Mouse (Mus musculus): Measurements from ENCODE around the gene Megf11.
"Not testable (repeated sequence)": the region's sequence is repeated elsewhere in the genome, so short reads cannot be mapped to it uniquely, and the experiment has no call there.

Gene Megf11

DNA sequence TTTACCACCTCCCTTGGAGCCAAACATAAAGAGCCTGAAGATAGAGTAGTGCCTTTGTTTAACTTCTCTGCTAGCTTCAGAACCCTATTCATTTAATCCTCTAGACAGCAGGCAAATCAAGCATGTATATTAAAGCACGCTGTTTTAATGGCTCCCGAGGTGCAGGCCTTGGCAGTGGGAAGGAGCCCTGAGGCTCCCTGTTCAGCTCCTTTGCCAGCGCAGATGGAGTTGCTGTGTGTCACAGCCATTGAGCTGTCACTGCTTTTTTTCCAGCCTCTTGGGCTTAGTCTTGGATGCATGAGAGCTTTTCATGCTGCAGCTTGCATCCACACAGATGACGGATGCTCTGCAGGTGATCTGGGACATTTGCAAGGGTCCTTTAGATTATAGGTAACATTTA is 81.1 kb downstream of the Megf11 start:
- H3K27me3 ChIP-seq (ENCODE audit: control insufficient read depth, insufficient read depth, low read length, poor library complexity, severe bottlenecking) = no peaks in the 10 kb centered on the region
- no peak for DNase-seq (ENCODE audit: low read depth, low spot score)

DNA sequence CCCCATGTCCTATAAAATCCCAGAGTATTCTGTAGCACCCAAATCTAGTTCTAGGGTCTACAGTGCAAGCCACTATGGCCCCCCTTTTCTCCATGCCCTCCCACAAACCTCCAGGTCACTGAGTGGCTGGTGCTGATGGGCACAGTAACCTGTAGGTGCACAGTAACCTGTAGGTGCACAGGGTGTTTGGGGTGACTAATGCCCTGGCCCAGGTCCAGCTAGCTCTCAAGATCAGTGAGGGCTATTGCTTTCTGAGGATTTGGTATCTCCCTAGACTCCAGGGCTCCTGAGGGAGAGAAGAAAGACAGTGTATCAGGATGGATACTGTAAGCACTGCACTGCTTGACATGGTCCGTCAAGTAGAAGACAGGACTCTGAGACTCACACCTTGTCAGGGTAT is 85.4 kb downstream of the Megf11 start:
- no peak for DNase-seq (ENCODE audit: low read depth, low spot score)
- Histone ChIP-seq H3K27me3 (ENCODE audit: control insufficient read depth, insufficient read depth, low read length, poor library complexity, severe bottlenecking) (no peaks in the 10 kb centered on the region), H3K36me3 (ENCODE audit: control insufficient read depth, insufficient read depth, low read length, poor library complexity, severe bottlenecking) (no peaks in the 10 kb centered on the region)

More for the DNA sequence above, 81.1 kb downstream of the Megf11 start:
- H3K36me3 ChIP-seq (ENCODE audit: control insufficient read depth, insufficient read depth, low read length, poor library complexity, severe bottlenecking) = no peaks in the 10 kb centered on the region

DNA sequence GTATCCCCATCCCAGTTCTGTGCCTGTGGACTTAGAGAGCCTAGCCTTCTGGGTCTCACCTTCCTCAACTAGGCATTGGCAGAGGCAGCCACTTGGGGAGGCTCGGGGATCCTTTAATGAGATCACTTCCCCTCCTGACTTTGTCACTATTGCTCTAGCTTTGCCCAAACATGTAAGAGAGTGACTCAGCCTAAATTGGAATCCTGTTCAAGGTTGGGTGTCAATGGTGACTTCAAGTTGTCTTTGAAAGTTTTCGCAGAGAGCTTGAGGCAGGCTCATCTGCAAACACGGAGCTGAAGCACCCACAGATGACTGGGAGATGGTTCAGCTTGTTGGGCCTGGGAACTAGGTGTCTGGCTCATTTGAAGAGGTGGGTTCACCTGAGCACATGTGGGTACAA is 85.9 kb downstream of the Megf11 start:
- no peaks in the 10 kb centered on the region for H3K27me3 ChIP-seq (ENCODE audit: control insufficient read depth, insufficient read depth, low read length, poor library complexity, severe bottlenecking)
- DNase-seq (ENCODE audit: low read depth, low spot score) = no peak
- no peaks in the 10 kb centered on the region for H3K36me3 ChIP-seq (ENCODE audit: control insufficient read depth, insufficient read depth, low read length, poor library complexity, severe bottlenecking)

DNA sequence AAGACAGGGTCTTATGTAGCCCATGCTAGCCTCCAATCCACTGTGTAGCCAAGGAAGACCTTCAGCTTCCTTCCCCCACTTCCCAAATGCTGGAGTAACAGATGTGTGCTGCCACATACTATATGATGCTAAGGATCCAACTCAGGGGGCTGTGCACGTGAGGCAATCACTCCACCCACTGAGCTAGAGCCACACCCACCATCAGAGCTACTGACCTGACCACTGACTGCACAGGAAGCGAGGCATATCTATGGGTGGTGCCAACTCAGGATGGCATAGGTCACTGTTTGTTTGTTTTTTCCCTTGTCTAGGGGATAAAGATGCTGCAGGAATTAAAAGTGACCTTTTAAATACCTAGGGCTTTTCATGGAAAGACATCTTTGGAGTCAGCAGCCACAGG is 86.7 kb downstream of the Megf11 start:
- Histone ChIP-seq H3K36me3 (ENCODE audit: control insufficient read depth, insufficient read depth, low read length, poor library complexity, severe bottlenecking) (no peaks in the 10 kb centered on the region), H3K27me3 (ENCODE audit: control insufficient read depth, insufficient read depth, low read length, poor library complexity, severe bottlenecking) (no peaks in the 10 kb centered on the region)
- no peak for DNase-seq (ENCODE audit: low read depth, low spot score)

DNA sequence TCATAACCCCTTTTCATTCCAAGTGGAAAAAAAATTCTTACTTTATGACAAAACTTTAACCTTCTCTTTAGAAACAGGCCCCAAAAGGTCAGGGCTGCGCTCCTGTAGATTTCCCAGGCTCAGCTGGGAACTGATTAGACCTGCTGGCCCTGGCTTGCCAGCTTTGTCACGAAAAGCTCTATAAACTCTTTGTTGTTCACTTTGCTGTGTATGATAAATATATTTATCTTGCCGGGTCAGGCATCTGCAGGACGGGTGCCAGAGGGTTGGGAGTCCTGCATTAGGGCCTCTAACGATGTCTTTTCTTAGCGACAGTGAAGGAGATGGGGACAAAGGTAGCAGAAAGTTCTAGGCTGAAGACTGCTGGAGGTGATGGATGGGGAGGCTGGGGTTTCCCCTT is 87.3 kb downstream of the Megf11 start:
- no peak for DNase-seq (ENCODE audit: low read depth, low spot score)
- Histone ChIP-seq H3K36me3 (ENCODE audit: control insufficient read depth, insufficient read depth, low read length, poor library complexity, severe bottlenecking) (no peaks in the 10 kb centered on the region), H3K27me3 (ENCODE audit: control insufficient read depth, insufficient read depth, low read length, poor library complexity, severe bottlenecking) (no peaks in the 10 kb centered on the region)

DNA sequence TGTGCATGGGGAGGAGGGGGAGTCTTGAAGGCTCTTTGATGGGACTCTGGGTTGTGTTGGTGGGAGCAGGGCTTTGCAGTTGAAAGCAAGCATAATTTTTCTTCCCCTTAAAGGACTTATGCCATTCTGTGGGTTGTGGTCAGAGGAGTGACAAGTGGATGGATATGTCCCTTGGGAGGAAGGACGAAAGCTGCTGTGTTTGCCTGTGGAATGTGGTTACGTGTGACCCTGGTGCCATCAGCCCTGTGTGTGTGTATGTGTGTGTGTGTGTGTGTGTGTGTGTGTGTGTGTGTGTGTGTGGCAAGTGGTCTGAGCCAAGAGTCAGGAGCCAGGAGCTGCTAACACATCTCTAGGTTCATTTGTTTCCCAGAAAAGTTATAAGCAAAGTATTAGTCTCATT is 87.7 kb downstream of the Megf11 start:
- DNase-seq (ENCODE audit: low read depth, low spot score) = no peak
- H3K36me3 ChIP-seq (ENCODE audit: control insufficient read depth, insufficient read depth, low read length, poor library complexity, severe bottlenecking) = no peaks in the 10 kb centered on the region

DNA sequence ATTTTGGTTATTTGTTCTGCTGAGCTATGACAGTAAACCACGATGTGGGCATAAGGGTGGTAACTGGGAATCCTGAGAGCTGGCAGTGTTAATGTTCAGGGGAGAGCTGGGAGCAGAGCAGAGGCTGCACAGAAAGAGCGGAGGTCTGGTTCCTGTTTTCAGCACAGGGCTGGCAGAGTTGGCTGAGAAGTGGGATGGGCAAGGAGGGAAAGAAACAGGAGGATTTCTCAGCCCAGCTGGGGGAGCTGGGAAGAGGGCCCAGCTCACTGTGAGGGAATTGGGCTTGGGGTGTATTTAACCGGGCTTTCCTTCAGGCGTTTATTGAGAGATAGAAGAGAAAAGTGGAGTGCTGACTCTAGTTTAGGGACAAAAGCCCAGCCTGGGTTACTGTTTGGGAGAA is 88.3 kb downstream of the Megf11 start:
- Histone ChIP-seq H3K27me3 (ENCODE audit: control insufficient read depth, insufficient read depth, low read length, poor library complexity, severe bottlenecking) (no peaks in the 10 kb centered on the region), H3K36me3 (ENCODE audit: control insufficient read depth, insufficient read depth, low read length, poor library complexity, severe bottlenecking) (no peaks in the 10 kb centered on the region)
- DNase-seq (ENCODE audit: low read depth, low spot score) = no peak

More for the DNA sequence above, 87.7 kb downstream of the Megf11 start:
- H3K27me3 ChIP-seq (ENCODE audit: control insufficient read depth, insufficient read depth, low read length, poor library complexity, severe bottlenecking) = no peaks in the 10 kb centered on the region

DNA sequence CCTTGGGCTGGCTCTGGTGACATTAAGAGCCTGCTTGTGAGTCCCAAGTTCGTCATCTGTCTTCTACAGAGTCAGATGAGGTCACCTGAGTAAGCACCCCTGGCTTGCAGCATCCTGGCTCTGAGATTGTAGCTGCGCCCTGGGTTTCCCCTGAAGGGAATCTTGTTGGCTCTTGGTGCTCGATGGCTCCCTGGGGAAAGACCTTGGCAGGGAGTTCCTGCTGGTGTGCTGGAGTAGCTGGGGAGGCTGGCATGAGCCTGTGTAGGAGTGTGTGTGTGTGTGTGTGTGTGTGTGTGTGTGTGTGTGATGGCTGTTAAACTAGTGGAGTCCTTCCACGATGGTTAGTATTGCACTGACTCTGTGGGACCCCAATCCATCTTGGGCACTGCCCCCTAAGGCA is 88.7 kb downstream of the Megf11 start:
- no peak for DNase-seq (ENCODE audit: low read depth, low spot score)
- Histone ChIP-seq H3K36me3 (ENCODE audit: control insufficient read depth, insufficient read depth, low read length, poor library complexity, severe bottlenecking) (no peaks in the 10 kb centered on the region), H3K27me3 (ENCODE audit: control insufficient read depth, insufficient read depth, low read length, poor library complexity, severe bottlenecking) (no peaks in the 10 kb centered on the region)

DNA sequence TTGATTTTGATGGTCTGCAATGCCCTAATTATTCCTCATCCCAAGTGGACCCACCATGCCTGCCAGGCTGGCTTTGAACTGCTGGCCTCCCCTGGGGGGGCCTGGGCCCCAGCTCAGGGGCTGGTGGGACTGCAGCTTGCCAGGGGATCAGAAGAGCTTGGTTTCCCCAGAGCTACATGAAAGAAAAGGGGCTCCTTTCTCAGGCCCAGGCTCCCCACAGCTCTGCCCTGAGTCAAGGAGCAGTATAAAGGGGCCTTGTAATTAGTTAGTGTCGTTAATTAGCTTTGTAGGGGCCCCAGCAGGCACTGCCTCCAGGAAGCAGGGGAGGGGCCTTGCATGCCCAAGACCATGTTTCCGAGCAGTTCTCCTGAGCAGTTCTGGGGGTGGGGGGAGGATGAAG is 90.5 kb downstream of the Megf11 start:
- H3K27me3 ChIP-seq (ENCODE audit: control insufficient read depth, insufficient read depth, low read length, poor library complexity, severe bottlenecking) = no peaks in the 10 kb centered on the region
- DNase-seq (ENCODE audit: low read depth, low spot score) = no peak
- H3K36me3 ChIP-seq (ENCODE audit: control insufficient read depth, insufficient read depth, low read length, poor library complexity, severe bottlenecking) = no peaks in the 10 kb centered on the region

DNA sequence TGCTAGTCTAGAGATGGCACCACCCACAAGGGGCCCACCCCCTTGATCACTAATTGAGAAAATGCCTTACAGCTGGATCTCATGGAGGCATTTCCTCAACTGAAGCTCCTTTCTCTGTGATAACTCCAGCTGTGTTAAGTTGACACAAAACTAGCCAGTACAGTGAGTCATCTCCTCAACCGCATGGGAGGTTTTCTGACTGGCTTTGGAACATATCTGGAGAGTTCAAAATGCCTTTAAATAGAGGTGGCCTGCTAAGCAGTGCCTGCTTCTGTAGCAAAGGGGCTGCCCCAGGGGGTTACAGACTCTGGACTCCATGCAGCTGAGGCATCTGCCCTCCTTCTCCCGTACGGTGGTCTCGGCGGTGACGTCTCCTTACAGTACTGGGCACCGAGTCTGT is 92.0 kb downstream of the Megf11 start:
- DNase-seq (ENCODE audit: low read depth, low spot score); H3K36me3 ChIP-seq (ENCODE audit: control insufficient read depth, insufficient read depth, low read length, poor library complexity, severe bottlenecking); H3K27me3 ChIP-seq (ENCODE audit: control insufficient read depth, insufficient read depth, low read length, poor library complexity, severe bottlenecking): not testable (repeated sequence)

DNA sequence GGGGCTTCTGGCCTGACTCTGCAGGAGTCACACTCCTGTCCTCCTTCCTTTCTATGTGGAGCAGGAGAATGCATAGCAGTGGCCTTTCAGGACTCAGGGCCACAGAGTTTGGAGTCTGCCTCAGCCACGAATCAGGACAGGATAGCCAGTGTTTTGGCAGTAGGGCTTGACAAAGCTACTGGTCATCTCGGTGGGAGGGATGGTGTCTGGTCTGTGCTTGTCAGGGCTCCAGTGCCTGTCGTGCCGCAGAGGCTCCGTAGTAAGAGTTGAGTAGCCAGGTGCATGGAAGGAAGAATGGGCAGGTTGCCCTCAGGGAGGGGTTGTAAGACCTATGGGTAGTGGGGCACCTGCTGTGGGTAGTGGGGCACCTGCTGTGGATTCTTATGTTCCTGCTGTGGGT is 96.7 kb downstream of the Megf11 start:
- DNase-seq (ENCODE audit: low read depth, low spot score) = no peak
- Histone ChIP-seq H3K27me3 (ENCODE audit: control insufficient read depth, insufficient read depth, low read length, poor library complexity, severe bottlenecking) (no peaks in the 10 kb centered on the region), H3K36me3 (ENCODE audit: control insufficient read depth, insufficient read depth, low read length, poor library complexity, severe bottlenecking) (no peaks in the 10 kb centered on the region)

DNA sequence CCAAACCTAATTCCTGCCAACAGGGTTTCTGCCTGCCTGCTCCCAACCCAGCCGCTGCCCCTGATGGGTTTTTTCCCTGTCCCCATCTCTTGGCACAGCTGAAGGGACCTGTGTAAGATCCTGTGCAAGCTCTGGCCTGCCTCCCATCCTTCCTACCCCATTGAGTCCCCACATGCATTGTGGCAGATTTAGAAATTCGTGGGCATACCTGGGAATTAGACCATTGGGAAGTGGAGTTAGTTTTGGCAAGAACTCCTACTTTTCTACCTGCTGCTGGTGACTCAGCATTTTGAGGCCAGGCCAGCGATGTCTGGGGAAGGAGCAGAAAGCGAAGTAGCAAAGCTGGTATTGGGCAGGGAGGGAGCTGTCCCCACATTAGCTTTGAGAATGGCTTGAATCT is 102.0 kb downstream of the Megf11 start:
- DNase-seq (ENCODE audit: low read depth, low spot score) = no peak
- Histone ChIP-seq H3K27me3 (ENCODE audit: control insufficient read depth, insufficient read depth, low read length, poor library complexity, severe bottlenecking) (no peaks in the 10 kb centered on the region), H3K36me3 (ENCODE audit: control insufficient read depth, insufficient read depth, low read length, poor library complexity, severe bottlenecking) (no peaks in the 10 kb centered on the region)

DNA sequence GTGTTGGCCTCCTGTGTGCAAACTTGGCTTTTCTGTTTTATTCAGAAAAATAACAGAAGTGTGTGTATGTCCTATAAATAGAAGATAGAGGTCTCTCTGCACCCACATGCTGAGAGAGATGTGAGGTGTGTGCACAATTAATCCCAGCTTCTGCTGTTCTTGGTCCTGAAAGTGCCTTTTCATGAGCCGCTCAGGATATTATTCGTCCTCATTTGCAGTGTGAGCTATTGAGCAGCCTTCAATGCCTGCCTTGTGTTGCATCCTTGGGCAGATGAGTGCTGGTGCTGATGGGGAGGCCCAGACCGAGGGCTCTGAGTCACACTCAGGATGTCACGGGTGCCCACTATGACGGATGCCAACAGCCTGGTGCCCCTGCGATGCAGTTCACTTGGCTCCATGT is 109.2 kb downstream of the Megf11 start:
- H3K27me3 ChIP-seq (ENCODE audit: control insufficient read depth, insufficient read depth, low read length, poor library complexity, severe bottlenecking) = no peaks in the 10 kb centered on the region
- no peaks in the 10 kb centered on the region for H3K36me3 ChIP-seq (ENCODE audit: control insufficient read depth, insufficient read depth, low read length, poor library complexity, severe bottlenecking)
- DNase-seq (ENCODE audit: low read depth, low spot score) = no peak

DNA sequence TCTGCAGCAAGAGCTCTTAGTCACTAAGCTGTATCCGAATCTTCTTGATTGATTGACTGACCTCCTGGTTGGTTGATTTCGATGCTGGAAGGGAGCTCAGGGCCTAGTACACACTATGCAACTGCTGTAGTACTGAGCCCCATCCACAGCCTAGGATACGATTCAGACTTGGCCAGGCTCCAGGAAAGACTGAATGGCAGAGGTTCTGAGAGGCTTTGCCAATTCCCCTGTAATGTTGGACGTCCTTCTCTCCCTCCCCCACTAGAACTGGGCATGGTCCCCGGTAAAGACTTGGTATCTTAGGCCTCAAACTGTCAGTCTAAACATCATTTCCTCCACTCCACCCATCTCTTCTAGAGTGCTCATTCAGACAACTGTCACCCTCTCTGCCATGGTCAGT is 113.5 kb downstream of the Megf11 start:
- DNase-seq (ENCODE audit: low read depth, low spot score) = no peak
- no peaks in the 10 kb centered on the region for H3K27me3 ChIP-seq (ENCODE audit: control insufficient read depth, insufficient read depth, low read length, poor library complexity, severe bottlenecking)
- H3K36me3 ChIP-seq (ENCODE audit: control insufficient read depth, insufficient read depth, low read length, poor library complexity, severe bottlenecking) = no peaks in the 10 kb centered on the region

DNA sequence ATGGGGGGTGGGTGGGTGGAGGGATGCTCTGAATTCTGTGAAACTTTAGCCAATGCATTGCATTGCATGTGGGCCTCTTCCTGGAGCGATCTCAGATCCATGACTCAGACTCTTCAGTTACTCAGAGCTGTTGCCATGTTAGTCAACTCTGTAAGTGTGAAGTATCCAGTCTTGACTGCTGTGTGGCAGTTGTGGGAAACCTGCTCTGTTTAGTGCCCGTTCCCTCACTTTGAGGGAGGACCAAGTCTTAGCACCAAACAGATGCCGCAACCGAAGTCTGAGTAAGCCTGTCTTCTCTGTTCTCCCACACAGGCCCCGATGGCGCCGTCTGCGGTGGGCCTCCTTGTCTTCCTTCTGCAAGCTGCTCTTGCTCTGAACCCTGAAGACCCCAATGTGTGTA is 115.8 kb downstream of the Megf11 start:
- no peak for DNase-seq (ENCODE audit: low read depth, low spot score)
- H3K27me3 ChIP-seq (ENCODE audit: control insufficient read depth, insufficient read depth, low read length, poor library complexity, severe bottlenecking) = no peaks in the 10 kb centered on the region

DNA sequence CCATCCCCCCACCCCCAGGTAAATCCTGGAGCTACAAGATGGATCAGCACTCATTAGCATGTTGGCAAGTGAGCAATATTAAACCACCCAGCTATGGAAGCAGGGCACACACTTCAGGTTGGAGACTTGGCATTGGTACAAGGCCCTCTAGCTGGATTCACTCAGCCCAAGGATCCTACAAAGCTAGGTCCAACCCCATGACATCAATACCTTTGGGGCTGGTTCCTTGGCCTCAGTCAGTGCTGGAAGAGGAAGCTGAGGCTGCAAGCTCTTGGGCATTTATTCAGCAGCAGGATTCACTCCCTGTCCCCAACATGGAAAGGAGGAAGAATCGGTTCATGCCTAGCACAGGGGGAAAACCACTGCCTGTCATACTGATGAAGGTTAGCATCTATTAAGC is 118.6 kb downstream of the Megf11 start:
- Histone ChIP-seq H3K27me3 (ENCODE audit: control insufficient read depth, insufficient read depth, low read length, poor library complexity, severe bottlenecking) (no peaks in the 10 kb centered on the region), H3K36me3 (ENCODE audit: control insufficient read depth, insufficient read depth, low read length, poor library complexity, severe bottlenecking) (no peaks in the 10 kb centered on the region)
- DNase-seq (ENCODE audit: low read depth, low spot score) = no peak

More for the DNA sequence above, 115.8 kb downstream of the Megf11 start:
- H3K36me3 ChIP-seq (ENCODE audit: control insufficient read depth, insufficient read depth, low read length, poor library complexity, severe bottlenecking) = no peaks in the 10 kb centered on the region
